Mouse (Mus musculus) large intestine, adult 2 months (tissue): ENCODE data around the gene Tcerg1l. TPM values are rescaled to one million over a fixed set of nuclear protein-coding genes. Genes with fewer than 3 reads are reported as not detected.

Source experiments
- DNase-seq: peaks from one replicate; pipeline ENCODE4 v3.0.0-alpha.2; 2012; ENCODE audit warnings: low read depth, low spot score
- WGBS: fragments of 180-500 bp; shearing (Covaris S2); methylation state at CpG from one replicate; pipeline ENCODE4 v1.1.7; 2018; 5-methylcytosine and 5-hydroxymethylcytosine counted together
- polyA plus RNA-seq: library from polyadenylated mRNA; depleted of rRNA; stranded (reverse); fragments of >200 nt; gene quantifications from 2 replicates; pipeline ENCODE4 v1.2.3, GENCODE M21; 2012

The Tcerg1l gene
- polyA plus RNA-seq, 1 experiment = 0.05 TPM

GRCm38 (mm10) chr7:138367570-138367969 is 30.0 kb downstream of the Tcerg1l start:
- DNase-seq = no peak
- WGBS = 70% methylated on average over 7 of the region's 7 CpGs

GRCm38 (mm10) chr7:138365519-138365918 is 32.0 kb downstream of the Tcerg1l start:
- 39% methylated on average over 8 of the region's 8 CpGs for WGBS
- DNase-seq = no peak

DNA sequence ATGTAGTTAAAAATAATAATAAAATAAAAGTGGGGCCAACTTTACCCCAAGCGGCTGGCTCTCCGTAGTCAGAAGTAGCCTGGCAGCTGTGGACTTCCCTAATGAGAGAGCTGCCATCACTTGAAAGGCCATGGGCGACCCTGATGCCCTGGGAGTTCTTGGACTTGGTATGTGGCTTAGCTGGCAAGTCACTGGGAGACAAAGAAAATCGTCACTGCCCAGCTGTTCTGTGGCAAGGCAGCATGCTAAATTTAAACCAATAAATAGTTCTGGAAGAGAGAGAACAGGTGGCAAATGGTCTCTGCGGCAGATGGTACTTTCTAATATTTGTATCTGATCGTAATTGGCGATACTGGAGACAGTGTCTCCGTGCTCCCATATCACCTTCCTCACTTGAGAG is 40.1 kb downstream of the Tcerg1l start:
- DNase-seq = no peak
- 43% methylated on average over 8 of the region's 8 CpGs for WGBS

- 14% methylated on average over 2 of the region's 2 CpGs for WGBS
- no peak for DNase-seq
Measured at GRCm38 (mm10) chr7:138356655-138357449, 40.7 kb downstream of the Tcerg1l start.

DNA sequence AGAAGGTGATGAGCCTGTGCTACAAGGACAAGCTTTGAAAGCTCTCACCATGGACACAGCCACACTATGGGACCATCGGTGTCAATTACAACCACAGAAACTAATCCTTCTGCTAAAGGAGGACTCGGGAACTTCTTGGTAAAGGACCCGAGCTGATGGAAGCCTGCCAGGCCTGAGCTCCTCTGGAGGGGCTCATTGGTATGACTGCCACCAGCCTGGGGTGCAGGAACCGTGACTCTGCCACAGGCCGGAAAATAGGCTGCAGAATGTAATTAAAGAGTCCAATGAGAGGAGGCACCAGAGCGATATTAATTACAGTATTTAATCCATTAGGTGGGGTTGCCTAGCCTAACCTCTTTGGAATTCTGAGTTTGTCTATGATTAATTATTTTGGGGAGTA is 52.1 kb downstream of the Tcerg1l start:
- WGBS = 83% methylated on average over 6 of the region's 6 CpGs
- DNase-seq = no peak

GRCm38 (mm10) chr7:138338451-138338850 is 59.1 kb downstream of the Tcerg1l start:
- DNase-seq = no peak
- 57% methylated on average over 4 of the region's 4 CpGs for WGBS

GRCm38 (mm10) chr7:138337946-138338345 is 59.6 kb downstream of the Tcerg1l start:
- 22% methylated on average over 5 of the region's 5 CpGs for WGBS

DNA sequence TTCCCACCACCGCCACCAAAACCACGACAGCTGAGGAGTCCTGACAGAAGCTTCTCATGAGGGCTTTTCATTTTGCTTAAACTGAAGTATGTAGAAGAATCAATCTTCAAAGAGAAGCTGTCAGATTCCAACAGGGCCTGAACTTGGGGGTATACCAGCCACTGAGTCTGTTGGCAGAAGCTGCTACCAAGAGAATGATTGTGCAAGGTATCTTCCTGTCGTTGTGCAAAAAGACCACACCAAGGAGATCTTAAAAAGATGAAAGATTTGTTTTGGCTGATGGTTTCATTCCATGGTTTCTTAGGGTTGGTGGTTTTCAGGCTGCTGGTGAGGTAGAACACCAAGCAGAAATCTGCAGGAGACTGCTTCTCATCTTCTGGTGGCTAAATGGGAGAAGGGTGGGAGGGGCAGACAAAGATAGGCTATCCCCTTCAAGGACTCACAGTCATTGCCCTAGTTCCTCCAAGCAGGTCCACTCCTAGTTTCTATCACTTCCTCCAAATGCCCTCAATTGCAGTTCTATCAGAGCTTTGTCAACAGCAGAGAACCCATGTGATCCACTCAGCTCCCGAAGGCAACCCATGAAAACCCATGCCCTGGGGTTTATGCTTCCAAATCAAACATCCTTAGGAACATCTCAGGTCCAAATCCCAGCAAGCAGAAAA is 64.9 kb downstream of the Tcerg1l start:
- WGBS = 75% methylated on average over 4 of the region's 4 CpGs

More at GRCm38 (mm10) chr7:138337946-138338345, 59.6 kb downstream of the Tcerg1l start:
- no peak for DNase-seq

DNA sequence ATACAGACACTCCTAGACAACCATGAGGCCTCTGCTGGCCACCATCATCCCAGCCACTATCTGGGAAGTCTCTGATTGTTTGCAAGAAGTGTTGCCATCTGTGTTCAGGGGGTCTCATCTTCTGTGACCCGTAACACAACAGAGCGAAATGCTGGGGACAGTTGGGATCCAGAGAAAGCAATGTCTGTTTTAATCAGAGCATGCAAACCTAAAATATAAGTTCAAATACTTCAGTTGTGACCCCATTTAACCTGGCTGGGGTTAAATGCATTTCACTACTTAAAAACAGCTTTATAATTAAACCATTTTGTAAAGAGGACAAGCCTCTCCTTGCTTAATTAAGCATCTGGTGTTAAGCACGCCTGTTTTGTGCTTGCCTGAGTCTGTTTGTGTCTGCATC is 66.3 kb downstream of the Tcerg1l start:
- 87% methylated on average over 3 of the region's 3 CpGs for WGBS
- DNase-seq = no peak

More for the DNA sequence above, 64.9 kb downstream of the Tcerg1l start:
- DNase-seq = no peak

DNA sequence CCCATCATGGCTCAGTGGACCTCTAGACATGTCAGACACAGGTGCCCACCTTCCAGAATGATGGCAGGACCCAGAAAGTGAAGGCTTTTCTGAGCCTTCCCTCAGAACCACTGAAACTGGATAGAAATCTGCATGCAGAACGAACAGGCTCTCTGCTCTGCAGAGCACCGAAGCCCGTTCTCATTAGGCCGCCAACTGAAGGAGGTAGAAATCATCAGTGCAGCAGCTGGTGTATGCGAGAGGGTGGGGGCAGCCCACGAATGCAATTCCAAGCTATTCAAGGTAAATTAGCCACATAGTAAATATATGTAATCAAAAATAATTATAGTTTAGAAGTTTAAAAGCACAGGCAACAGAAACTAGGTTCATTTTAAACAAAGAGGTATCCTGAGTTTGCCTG is 68.9 kb downstream of the Tcerg1l start:
- 76% methylated on average over 6 of the region's 6 CpGs for WGBS
- DNase-seq = no peak

DNA sequence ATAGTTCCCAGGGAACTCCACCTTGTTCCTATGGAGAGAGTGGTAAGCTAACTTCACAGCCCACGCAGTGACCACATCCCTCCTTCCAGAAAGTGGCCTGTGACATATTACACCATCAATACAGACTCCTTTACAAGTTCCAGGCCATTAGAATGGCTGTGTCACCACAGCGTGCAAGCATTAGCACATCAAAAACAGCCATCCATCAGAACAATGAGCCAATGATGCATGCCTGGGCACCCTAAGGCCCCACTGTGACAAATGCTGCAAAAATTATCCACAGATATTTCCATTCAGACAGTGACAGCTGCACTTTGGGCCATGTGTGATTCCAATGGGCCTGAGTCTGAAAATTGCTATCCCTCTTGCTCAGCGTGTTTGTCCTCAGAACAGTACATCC is 70.8 kb downstream of the Tcerg1l start:
- 74% methylated on average over 3 of the region's 3 CpGs for WGBS
- no peak for DNase-seq

DNA sequence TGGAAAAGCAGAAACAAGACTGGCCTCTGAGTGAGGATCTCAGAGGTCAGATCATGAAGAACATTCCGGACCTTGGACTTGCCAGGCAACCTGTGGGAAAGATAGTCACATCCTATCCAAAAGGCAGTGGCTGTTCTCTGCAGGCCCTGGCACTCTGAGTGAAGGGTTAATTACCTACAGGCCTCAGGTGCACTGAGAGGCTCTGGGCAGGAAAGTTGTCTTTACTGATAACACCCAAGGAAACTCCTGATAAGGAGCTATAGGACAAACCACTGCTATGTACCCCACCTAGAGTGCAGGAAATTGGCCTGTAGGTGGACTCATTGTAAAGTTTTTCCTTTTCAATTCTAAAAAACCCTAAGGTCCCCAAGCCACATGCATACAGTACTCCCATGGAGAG is 83.8 kb downstream of the Tcerg1l start:
- DNase-seq = no peak
- 77% methylated on average over 1 of the region's 1 CpGs for WGBS

DNA sequence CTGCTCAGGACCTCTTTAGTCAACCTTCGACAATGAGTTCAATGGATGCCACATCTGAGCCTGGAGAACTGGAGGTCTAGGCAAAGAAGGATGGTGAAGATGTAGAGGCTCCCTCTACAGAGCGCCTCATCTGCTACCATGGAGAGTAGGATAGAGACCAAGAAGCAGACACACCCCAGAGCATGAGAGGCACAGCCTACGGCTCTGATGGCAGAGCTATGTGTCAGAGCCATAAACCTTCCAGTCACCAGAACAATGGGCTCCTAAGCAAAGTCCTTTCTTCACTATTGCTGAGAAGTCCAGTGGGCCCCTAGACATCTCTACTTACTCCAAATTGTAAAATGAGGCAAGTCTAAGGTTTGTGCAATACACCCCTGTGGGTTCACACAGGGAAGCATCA is 91.4 kb downstream of the Tcerg1l start:
- no peak for DNase-seq
- WGBS = 53% methylated on average over 3 of the region's 3 CpGs

DNA sequence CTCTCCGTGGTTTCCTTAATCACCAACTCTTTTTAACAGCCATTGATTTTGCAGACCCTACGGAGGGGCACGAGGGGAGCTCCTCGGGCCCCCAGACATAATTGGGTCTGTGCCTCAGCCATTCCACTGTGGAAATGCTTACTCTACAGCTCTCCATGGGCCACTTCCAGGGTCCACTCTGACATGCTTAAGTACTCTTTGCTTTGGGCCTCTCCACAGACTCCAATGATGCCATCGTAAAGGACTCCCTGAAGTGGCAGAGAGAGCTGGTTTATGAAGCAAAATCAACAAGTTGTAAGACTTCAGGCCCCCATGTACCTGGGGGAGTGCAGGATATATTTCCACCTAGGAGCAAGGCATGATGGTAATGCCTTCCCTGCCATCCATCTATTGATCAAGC is 112.7 kb downstream of the Tcerg1l start:
- 69% methylated on average over 5 of the region's 5 CpGs for WGBS
- no peak for DNase-seq

DNA sequence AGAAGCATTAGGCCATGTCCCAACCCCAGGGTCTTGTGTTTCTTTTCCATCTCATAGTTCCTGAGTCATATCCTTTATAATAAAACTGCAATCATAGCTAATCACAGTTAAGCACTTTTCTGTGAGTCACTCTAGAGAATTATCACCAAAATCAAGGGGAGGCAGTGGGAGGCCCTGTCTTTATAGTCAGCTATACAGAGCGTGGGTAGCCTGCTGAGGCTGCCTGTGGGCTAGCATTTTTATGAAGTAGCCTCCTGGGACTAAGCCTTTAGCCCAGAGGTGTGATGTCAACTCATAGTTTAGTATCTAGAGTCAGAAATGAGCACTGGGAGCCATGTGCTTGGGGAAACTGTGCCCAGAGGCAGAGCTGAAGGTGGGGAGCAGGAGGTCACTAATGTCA is 122.3 kb downstream of the Tcerg1l start:
- 79% methylated on average over 1 of the region's 1 CpGs for WGBS
- no peak for DNase-seq

- WGBS = 82% methylated on average over 7 of the region's 7 CpGs
- DNase-seq = no peak
Measured at GRCm38 (mm10) chr7:138271328-138271727, 126.2 kb downstream of the Tcerg1l start.

DNA sequence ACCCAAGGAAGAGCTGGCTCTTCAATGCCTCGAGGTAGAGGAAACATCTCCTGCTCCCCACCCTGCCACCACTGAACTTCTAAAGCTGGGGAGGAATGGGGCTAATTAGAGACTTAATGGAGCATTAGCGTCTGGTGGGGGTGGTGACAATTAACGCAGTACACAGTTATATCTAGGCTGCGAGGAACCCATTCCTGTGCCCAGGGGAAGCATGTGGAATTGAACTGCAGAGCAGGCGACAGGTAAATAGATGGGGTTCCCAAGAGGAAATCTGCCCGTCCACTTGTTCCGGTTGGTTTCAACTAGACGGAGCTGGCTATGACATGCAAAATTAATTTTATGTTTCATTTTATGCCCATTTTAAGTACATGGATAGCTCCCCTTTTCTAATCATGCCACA is 128.1 kb downstream of the Tcerg1l start:
- WGBS = 86% methylated on average over 8 of the region's 8 CpGs
- DNase-seq = no peak

DNA sequence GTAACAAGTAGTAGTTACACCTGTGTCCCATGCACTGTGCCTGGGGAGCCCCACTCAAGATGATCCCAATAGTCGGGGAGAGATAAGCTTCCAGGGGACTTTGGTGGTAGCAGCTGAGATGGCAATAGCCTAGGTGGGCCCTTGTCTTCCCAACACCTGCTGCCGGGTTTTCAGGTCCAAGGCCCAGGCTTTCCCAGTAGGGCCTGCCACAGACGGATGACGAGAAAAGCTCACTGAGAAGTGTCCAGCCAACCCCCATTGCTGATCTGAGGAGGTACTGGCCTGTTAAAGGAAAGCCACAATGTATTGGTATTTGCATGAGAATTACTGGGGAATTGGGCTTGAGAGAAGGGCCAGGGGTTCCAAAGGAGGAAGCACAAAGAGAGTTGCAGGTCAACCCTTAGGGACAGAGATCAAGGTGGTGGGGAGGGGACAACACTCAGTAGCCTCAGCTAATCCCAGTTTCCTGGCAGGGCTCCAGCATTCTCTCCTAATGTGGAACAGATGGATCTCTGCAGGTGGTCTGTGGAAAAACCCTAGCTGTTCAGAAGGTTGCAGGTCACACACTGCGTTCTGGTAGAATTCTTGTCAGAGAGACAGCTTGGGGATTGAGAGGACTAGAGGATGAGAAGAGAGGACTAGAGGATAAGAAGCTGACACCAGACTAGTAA is 129.4 kb downstream of the Tcerg1l start:
- 81% methylated on average over 5 of the region's 5 CpGs for WGBS
- DNase-seq = no peak

GRCm38 (mm10) chr7:138248612-138249011 is 148.9 kb downstream of the Tcerg1l start:
- 77% methylated on average over 5 of the region's 5 CpGs for WGBS

GRCm38 (mm10) chr7:138248176-138248575 is 149.4 kb downstream of the Tcerg1l start:
- DNase-seq = no peak
- WGBS = 81% methylated on average over 3 of the region's 3 CpGs

More at GRCm38 (mm10) chr7:138248612-138249011, 148.9 kb downstream of the Tcerg1l start:
- no peak for DNase-seq

- 46% methylated on average over 2 of the region's 2 CpGs for WGBS
- DNase-seq = no peak
Measured at GRCm38 (mm10) chr7:138246684-138247083, 150.8 kb downstream of the Tcerg1l start.
